Mouse (Mus musculus) lung, adult 2 months (tissue): Measurements from ENCODE around the gene 1700034J05Rik.

ENCODE experiments used
- CTCF ChIP-seq: fragments of 200-500 bp; IDR thresholded peaks from 2 replicates; pipeline ENCODE4 v1.5.1; 2011; ENCODE audit warnings: mild to moderate bottlenecking, low read length, control low read depth; ENCODE audit not compliant: insufficient read depth
- POLR2A ChIP-seq: fragments of 200-500 bp; IDR thresholded peaks from 2 replicates; pipeline ENCODE4 v1.6.1; 2011; ENCODE audit warnings: low read depth, mild to moderate bottlenecking, control low read depth, low read length, borderline replicate concordance; ENCODE audit errors: extremely low read depth

- no peak for TF ChIP-seq CTCF
- TF ChIP-seq POLR2A: no peak
Observed at GRCm38 (mm10) chr6:146970811-146971210, 16.6 kb upstream of the 1700034J05Rik start.
